Mouse (Mus musculus): ENCODE measurements around the gene Gimd1. TPM values are rescaled to one million over a fixed set of nuclear protein-coding genes. Genes with fewer than 3 reads are reported as not detected.
A peak's percentile ranks its signal among the peaks of the same experiment; 100 is the strongest.

The Gimd1 gene
- polyA plus RNA-seq, 1 experiment from 2014 or later = 5.0 TPM

- no peak overlapping the region for H3K4me3 ChIP-seq (ENCODE audit: low read depth, low read length)
- H3K4me2 ChIP-seq (ENCODE audit: low read length) = no peak overlapping the region
- 0 out of 2 replicates have a peak, but pooled peaks cover 1% of the 10 kb centered on the region for H3K4me1 ChIP-seq (replicated peaks; ENCODE audit: control insufficient read depth, insufficient read depth, low read length)
- peaks cover 33% of the 10 kb centered on the region for H3K36me3 ChIP-seq (ENCODE audit: control insufficient read depth, insufficient read depth, low read length)
- no peak for ATAC-seq (replicated peaks; ENCODE audit: low FRiP score, low TSS enrichment, low read depth)
- no peaks in the 10 kb centered on the region for H3K9me3 ChIP-seq (ENCODE audit: control insufficient read depth, low read length)
- 85% methylated on average over 2 of the region's 2 CpGs for WGBS
- no peak overlapping the region for H3K9ac ChIP-seq (ENCODE audit: low read length)
- H3K27me3 ChIP-seq (replicated peaks; ENCODE audit: control insufficient read depth, insufficient read depth, low read length) = no peaks in the 10 kb centered on the region
- no peak for DNase-seq (ENCODE audit: low spot score)
- no peak overlapping the region for H3K27ac ChIP-seq (ENCODE audit: low read depth)
These were observed 47.9 kb downstream of the Gimd1 start for GRCm38 (mm10) chr3:132677494-132677893.

- Histone ChIP-seq H3K9me3 (ENCODE audit: control insufficient read depth, low read length) (no peaks in the 10 kb centered on the region), H3K27me3 (replicated peaks; ENCODE audit: control insufficient read depth, insufficient read depth, low read length) (no peaks in the 10 kb centered on the region), H3K9ac (ENCODE audit: low read length) (peak within 1 kb of the TSS; percentile 99), H3K27ac (ENCODE audit: low read depth) (peak within 1 kb of the TSS; percentile 96), H3K4me2 (ENCODE audit: low read length) (peak within 1 kb of the TSS; percentile 62), H3K36me3 (ENCODE audit: control insufficient read depth, insufficient read depth, low read length) (peaks cover 16% of the 10 kb centered on the region), H3K4me3 (ENCODE audit: low read depth, low read length) (peak within 1 kb of the TSS; percentile 88), H3K4me1 (replicated peaks; ENCODE audit: control insufficient read depth, insufficient read depth, low read length) (peaks cover 11% of the 10 kb centered on the region)
- DNase-seq (ENCODE audit: low spot score) = peak; percentile 98
- WGBS = under 1% methylated on average over 42 of the region's 42 CpGs
- ATAC-seq (replicated peaks; ENCODE audit: low FRiP score, low TSS enrichment, low read depth) = peak; percentile 98
These were observed 54.0 kb downstream of the Gimd1 start, which contains the start of gene Tbck for GRCm38 (mm10) chr3:132683447-132684230. Gene Tbck (plus strand): TSS chr3:132684144.

- H3K9ac ChIP-seq (ENCODE audit: low read length) = peak within 1 kb of the TSS; percentile 99
- H3K4me3 ChIP-seq (ENCODE audit: low read depth, low read length) = peak within 1 kb of the TSS; percentile 88
- peak within 1 kb of the TSS; percentile 62 for H3K4me2 ChIP-seq (ENCODE audit: low read length)
- no peaks in the 10 kb centered on the region for H3K9me3 ChIP-seq (ENCODE audit: control insufficient read depth, low read length)
- H3K4me1 ChIP-seq (replicated peaks; ENCODE audit: control insufficient read depth, insufficient read depth, low read length) = peaks cover 11% of the 10 kb centered on the region
- peak within 1 kb of the TSS; percentile 96 for H3K27ac ChIP-seq (ENCODE audit: low read depth)
- H3K27me3 ChIP-seq (replicated peaks; ENCODE audit: control insufficient read depth, insufficient read depth, low read length) = no peaks in the 10 kb centered on the region
- DNase-seq (ENCODE audit: low spot score) (no peak), ATAC-seq (replicated peaks; ENCODE audit: low FRiP score, low TSS enrichment, low read depth) (no peak)
- WGBS = 2% methylated on average over 27 of the region's 27 CpGs
- H3K36me3 ChIP-seq (ENCODE audit: control insufficient read depth, insufficient read depth, low read length) = peaks cover 21% of the 10 kb centered on the region
These were observed 54.8 kb downstream of the Gimd1 start, which contains the start of gene Aimp1 for GRCm38 (mm10) chr3:132684231-132684928. Gene Aimp1 (minus strand): TSS chr3:132684370.

Other genes with a start within 250 kb of the Gimd1 start
- 17.6 and 19.5 TPM in 2 replicates for gene Tbck, start 54.3 kb downstream of the Gimd1 start, polyA plus RNA-seq (2014; fragmentation: Nextera tagmentation; extraction: Ambion mirVana)
- 86.1 and 86.4 TPM in 2 replicates for gene Aimp1, start 54.5 kb downstream of the Gimd1 start, polyA plus RNA-seq (2014; fragmentation: Nextera tagmentation; extraction: Ambion mirVana)

Data from intestine, embryonic 14.5 days (tissue).